Mouse (Mus musculus) gastrocnemius, adult 8-10 months (tissue): ENCODE results near the gene Ceacam15. TPM values are rescaled to one million over a fixed set of nuclear protein-coding genes. Genes with fewer than 3 reads are reported as not detected.
A peak's percentile ranks its signal among the peaks of the same experiment; 100 is the strongest.
"Not testable (repeated sequence)": the region's sequence is repeated elsewhere in the genome, so short reads cannot be mapped to it uniquely, and the experiment has no call there.

ENCODE experiments used
- DNase-seq, 2 experiments: peaks; one replicate each; pipeline ENCODE4 v3.0.0; 2022; ENCODE audit warnings: low spot score in 2 of 2
- total RNA-seq, 4 experiments: library from RNA; stranded (reverse); gene quantifications; 2 replicates each; pipeline ENCODE4 v1.2.4; 2022

The Ceacam15 gene
- total RNA-seq, result not detected

DNA sequence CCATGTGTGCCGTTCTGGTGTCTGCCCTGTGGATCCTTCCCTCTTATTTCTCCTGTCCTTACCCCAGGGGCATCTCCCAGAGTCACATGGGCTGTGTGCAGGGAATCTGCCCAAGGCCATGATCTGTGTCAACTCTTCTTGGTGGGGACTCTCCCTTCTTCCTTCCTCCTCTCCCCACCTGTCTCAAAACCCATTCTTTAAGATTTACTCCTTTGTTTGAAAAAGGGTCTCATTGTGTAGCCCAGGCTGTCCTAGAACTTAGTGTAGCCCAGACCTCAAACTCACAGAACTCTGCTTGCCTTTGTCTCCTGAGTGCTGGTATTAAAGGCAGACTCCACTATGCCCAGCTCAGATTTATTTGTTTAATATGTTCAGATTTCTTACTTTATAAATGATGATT lies at the start of gene Ceacam15:
Gene Ceacam15 (minus strand): TSS at position 101 of the 400 bp plus-strand sequence.
- no peak for DNase-seq

- DNase-seq, result not testable (repeated sequence)
Observed at GRCm38 (mm10) chr7:16722490-16722889, 47.0 kb upstream of the Ceacam15 start.

DNA sequence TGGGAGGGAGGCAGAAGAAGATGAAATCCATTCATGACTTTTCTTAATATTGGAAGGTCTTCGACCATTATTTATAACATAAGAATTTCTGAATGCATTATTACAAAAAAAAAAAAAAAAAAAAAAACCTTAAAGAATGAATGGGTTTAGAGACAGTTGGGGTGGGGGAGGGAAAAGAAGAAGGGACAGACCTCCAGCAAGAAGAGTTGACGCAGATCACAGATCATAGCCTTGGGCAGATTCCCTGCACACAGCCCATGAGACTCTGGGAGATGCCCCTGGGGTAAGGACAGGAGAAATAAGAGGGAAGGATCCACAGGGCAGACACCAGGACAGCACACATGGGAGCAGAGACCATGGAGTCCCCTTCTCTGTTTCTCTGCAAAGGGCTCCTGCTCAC lies 46.1 kb upstream of the Ceacam15 start, which contains the start of gene Ceacam9:
Gene Ceacam9 (plus strand): TSS at position 301 of the 400 bp plus-strand sequence.
- DNase-seq, result no peak

GRCm38 (mm10) chr7:16716456-16717152 lies 41.1 kb upstream of the Ceacam15 start:
- DNase-seq, result not testable (repeated sequence)

DNA sequence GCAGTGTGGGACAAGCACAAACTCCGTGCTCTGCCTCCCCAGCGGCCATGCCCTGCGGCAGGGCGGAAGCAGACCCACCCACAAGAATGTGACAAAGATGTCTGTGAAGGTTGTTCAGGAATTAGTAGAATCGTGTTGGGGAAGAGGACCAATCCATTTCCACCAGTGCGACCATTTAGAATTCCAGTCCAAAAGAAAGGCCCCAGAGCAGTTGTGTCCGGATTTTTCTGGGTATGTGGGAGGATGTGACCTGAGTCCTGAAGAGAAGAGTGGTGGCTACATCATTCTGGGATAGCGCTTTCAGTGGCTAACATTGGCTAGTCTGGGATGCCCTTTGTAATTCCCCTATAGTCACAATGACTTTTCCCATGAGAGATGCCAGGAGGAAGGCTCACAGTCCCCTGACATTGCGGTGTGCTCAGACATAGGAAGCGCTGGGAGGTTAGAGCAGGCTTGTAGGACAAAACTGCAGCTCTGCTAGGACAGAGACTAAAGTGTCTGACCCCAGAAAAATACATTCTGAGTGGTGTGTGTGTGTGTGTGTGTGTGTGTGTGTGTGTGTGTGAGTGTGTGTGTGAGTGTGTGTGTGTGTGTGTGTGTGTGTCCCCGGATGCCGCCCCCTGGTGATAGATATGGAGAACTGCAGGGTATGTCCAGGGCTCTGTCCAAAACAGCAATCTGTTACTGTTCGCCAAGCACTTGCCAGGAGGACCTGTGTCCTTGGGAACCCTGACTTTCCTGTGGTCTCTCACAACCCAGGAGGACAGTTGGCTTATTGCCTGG lies 37.3 kb upstream of the Ceacam15 start:
- DNase-seq, result no peak

DNA sequence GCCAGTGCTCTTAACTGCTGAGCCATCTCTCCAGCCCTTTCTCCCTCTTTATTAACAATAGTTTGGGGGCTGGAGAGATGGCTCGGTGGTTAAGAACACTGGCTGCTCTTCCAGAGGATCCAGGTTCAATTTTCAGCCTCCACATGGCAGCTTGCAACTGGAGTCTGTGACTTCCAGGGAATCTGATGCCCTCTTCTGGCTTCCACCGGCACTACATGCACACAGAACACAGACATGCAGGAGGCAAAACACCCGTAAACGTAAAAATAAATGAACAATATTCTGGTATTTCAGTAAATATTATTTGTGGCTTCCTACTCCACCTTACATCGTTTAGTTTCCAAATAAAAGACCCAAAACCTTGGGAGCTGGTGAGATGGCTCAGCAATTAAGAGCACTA lies 35.1 kb upstream of the Ceacam15 start:
- no peak for DNase-seq

DNA sequence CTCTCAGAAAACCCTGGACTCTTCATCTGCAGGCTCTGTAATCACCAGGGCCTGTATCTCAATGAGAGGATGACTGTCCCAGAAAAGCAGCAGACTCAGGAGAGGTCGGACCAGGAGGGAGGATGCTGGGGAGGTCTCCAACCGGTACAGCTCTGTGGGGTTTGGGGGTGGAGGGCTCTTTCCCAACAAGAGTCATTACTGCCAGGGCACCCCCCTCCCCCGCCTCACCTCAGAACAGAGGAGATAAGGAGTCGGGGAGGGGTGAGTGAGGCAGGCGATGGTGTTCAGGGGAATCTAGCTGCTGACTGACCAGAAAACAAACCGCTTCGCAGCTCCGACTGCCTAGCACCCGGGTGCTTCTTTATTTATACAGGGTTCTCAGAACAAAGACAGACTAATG lies 32.7 kb upstream of the Ceacam15 start:
- no peak for DNase-seq

GRCm38 (mm10) chr7:16706385-16706784 lies 30.9 kb upstream of the Ceacam15 start:
- no peak for DNase-seq

DNA sequence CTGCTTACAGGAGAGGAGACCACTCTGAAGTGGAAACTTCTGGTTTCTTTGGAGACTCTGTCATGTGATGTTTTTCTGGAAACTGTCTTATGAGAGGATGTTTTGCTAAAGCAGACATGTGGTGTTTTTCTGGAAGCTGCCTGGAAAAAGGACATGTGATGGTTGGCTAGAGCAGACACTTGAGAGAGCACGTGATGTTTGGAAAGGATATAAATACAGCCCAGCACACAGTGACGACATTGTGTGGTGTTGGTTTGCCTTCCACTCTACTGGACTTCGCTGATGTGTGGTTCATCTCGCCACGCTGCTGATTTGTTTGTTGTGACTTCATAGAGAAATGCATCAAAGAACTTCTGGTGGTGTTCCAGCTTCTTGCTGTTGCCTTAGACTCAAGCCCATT lies 25.1 kb upstream of the Ceacam15 start:
- DNase-seq, result no peak

- DNase-seq, result no peak
Observed at GRCm38 (mm10) chr7:16699042-16699441, 23.5 kb upstream of the Ceacam15 start.

DNA sequence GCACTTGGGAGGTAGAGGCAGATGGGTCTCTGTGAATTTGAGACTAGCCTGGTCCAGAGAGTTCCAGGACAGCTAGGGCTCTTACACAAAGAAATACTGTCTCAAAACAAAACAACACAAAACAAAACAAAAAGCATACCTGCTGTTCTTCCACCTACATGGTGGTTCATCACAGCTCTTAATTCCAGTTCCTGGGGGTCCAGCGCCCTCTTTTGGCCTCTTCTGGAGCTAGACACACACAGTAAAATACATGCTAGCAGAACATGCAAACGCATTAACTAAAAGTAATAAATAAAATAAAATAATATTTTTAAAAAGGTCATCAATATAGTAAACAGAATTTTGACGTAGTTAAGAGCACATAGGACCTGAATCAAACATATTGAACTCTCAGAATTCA lies 19.5 kb upstream of the Ceacam15 start:
- DNase-seq, result peak in 1 of 2 experiments; percentile 34

DNA sequence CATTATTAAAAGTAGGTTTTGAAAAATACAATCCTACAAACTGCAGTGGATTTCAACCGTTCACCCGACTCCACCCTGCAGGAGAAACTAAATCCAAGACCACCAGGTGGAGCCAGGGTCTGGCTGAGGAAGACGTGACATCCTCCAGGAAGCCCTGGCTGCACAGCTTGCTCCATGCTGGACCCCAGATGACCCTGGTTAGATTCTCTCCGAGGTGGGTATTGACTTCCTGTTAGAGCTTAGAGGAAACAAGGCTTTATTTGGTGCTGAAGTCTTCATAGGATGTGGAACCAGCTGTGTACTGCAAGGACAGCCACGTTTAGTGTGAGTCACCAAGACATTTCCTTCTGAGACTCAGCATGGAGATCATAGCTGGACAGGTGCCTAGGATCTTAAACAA lies 13.7 kb upstream of the Ceacam15 start:
- DNase-seq, result no peak

GRCm38 (mm10) chr7:16680194-16680593 lies 4.7 kb upstream of the Ceacam15 start:
- not testable (repeated sequence) for DNase-seq

- DNase-seq, result not testable (repeated sequence)
Observed at GRCm38 (mm10) chr7:16674699-16675098, 806 bp downstream of the Ceacam15 start.

GRCm38 (mm10) chr7:16673823-16674222 lies 1.7 kb downstream of the Ceacam15 start:
- DNase-seq, result no peak

DNA sequence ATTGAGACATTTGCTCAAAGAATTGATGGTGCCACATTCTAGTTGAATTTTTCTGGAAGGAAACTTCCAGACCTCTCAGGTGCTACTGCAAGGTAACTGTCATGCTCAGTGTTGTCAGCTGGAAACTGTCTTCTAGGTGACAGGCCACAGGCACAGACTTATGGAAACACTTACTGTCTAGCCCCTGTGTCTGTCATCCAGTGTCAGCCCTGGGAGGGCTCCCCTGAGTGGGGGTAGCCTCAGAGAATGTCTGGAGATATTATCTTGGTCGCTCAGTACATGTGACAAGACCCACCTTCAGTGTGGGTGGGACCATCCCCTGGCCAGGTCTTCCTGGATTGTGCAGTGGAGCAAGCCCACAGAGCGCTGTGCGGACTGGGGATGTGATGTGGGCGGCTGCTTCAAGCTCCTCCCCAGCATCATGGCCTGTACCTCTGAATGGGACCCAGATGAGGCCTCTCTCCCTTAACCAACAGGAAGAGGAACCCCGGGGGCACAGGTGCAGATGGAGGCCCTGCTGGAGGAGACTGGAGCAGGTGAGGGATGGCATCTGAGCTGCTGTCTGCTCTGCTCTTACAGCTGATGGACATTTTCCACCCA lies 7.1 kb downstream of the Ceacam15 start:
- not testable (repeated sequence) for DNase-seq

- no peak for DNase-seq
Observed at GRCm38 (mm10) chr7:16644260-16644659, 31.2 kb downstream of the Ceacam15 start.

- DNase-seq, result not testable (repeated sequence)
Observed at GRCm38 (mm10) chr7:16643106-16643505, 32.4 kb downstream of the Ceacam15 start.

DNA sequence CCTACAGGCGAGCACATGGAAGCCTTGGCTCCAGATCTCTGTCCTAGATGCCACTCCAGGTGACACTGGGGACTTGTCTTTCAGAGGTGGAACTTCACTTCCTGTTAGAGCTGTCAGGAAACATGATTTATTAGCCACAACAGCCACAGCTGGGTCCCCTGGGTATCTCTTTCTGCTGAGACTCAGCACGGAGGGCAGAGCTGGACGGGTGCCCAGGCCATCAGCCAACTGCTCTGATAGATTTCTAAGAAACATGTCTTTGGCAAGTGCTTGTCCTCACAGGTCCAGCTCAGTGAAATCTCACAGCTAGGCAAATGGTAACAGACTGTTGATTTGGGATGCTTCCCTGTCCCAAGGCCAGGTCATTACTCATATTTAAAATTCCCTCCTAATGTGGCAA lies 36.5 kb downstream of the Ceacam15 start:
- DNase-seq, result peak; percentile 85 to 94

DNA sequence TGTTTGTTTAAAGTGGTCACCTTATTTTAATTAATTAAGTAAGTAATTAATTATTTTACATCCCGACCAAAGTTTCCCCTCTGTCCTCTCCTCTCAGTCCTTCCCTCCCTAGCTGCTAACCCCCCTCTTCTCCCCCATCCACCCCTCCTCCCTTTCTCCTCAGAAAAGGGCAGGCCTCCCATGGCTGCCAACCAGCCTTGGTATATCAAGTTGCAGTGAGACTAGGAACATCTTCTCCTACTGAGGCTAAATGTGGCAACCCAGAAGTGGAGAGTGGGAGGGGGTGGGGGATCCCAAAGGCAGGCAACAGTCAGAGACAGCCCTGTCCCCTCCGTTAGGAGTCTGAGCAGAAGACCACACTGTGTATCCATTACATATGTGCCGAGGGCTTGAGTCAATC lies 40.4 kb downstream of the Ceacam15 start:
- peak in 1 of 2 experiments; percentile 41 for DNase-seq

DNA sequence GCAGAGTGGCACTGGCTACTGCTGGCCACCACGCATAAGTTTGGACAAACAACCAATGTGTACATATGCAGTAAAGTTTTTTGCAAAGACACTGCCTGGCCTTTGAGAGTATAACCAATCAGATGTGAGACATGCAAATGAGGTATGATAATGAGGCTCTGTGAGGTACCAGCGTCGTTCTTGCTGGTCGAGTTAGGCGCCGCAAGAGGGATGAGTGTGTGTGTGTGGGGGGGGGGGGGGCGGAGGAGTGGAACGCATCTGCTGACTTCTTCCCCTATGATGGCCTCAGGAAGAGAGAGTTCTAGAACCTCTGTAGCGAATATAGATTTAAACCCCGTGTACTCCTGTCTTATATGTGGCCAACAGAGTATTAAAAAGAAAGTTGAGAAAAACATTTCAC lies 41.6 kb downstream of the Ceacam15 start:
- not testable (repeated sequence) for DNase-seq

DNA sequence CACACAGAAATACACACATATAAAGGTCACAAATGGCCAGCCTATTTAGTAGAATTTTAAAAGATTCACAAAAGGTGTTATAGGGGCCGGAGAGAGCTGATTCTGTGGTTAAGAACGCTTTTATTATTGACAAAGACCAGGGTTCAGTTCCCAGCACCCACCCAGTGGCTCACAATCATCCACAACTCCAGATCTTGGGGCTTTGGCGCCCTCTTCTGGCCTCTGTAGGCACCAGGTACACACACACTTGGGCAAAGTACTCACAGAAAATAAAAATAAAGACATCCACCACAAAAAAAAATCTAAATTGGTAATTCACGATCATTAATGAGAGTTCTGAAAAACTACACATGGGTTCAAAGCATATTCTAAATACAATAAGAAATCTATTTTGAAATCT lies 43.6 kb downstream of the Ceacam15 start:
- DNase-seq, result no peak
